Mouse (Mus musculus) MEL (cell line): ENCODE data around the gene Agtrap. TPM values are rescaled to one million over a fixed set of nuclear protein-coding genes. Genes with fewer than 3 reads are reported as not detected.

Experiments
- DNase-seq: peaks from one replicate; pipeline ENCODE4 v3.0.0; 2011; ENCODE audit warnings: low read depth, low spot score
- H3K27ac ChIP-seq: 2 replicates; pipeline ENCODE4 v1.5.1; 2012; ENCODE audit warnings: low read depth, mild to moderate bottlenecking, control low read depth, low read length, moderate library complexity; ENCODE audit not compliant: control insufficient read depth
- H3K27me3 ChIP-seq, 2 experiments: fragments of 150-350 bp in 1 of 2; sonication (generic) in 1 of 2; 2 replicates each; pipeline ENCODE4 v1.6.1; 2012; ENCODE audit warnings: low read length in 2 of 2, mild to moderate bottlenecking in 2 of 2, improper control_type of control experiment in 1 of 2, moderate library complexity in 1 of 2; ENCODE audit not compliant: insufficient read depth in 2 of 2, control insufficient read depth in 1 of 2
- H3K36me3 ChIP-seq, 2 experiments: 2 replicates each; pipeline ENCODE4 v1.6.1; 2012 to 2014; ENCODE audit warnings: low read length in 2 of 2, improper control_type of control experiment in 1 of 2, inconsistent platforms in 1 of 2, mild to moderate bottlenecking in 1 of 2; ENCODE audit not compliant: insufficient read depth in 2 of 2, control insufficient read depth in 1 of 2
- H3K4me1 ChIP-seq, 2 experiments: fragments of 150-350 bp in 1 of 2; sonication (generic) in 1 of 2; 2 replicates each; pipeline ENCODE4 v1.6.1; 2012; ENCODE audit warnings: low read length in 2 of 2, improper control_type of control experiment in 1 of 2, mild to moderate bottlenecking in 1 of 2; ENCODE audit not compliant: insufficient read depth in 2 of 2, control insufficient read depth in 1 of 2
- H3K4me3 ChIP-seq, 2 experiments: fragments of 150-350 bp in 1 of 2; sonication (generic) in 1 of 2; 2 replicates each; pipeline ENCODE4 v1.5.1; 2012; ENCODE audit warnings: low read depth in 2 of 2, low read length in 2 of 2, mild to moderate bottlenecking in 2 of 2, moderate library complexity in 2 of 2, control low read depth in 1 of 2, improper control_type of control experiment in 1 of 2; ENCODE audit not compliant: control insufficient read depth in 1 of 2, insufficient read depth in 1 of 2
- H3K79me2 ChIP-seq: 2 replicates; pipeline ENCODE4 v1.6.1; 2012; ENCODE audit warnings: mild to moderate bottlenecking, low read length, moderate library complexity; ENCODE audit not compliant: control insufficient read depth, poor library complexity, insufficient read depth
- H3K9ac ChIP-seq: 2 replicates; pipeline ENCODE4 v1.6.1; 2012; ENCODE audit warnings: low read depth, mild to moderate bottlenecking, control low read depth, low read length, moderate library complexity; ENCODE audit not compliant: control insufficient read depth, poor library complexity, severe bottlenecking
- H3K9me3 ChIP-seq: fragments of 150-350 bp; sonication (generic); replicated peaks from 2 replicates; pipeline ENCODE4 v1.6.1; 2012; ENCODE audit warnings: mild to moderate bottlenecking, low read length, improper control_type of control experiment, moderate library complexity; ENCODE audit not compliant: insufficient read depth
- BHLHE40 ChIP-seq: IDR thresholded peaks from 2 replicates; pipeline ENCODE4 v1.6.1; 2012; ENCODE audit warnings: low read depth, mild to moderate bottlenecking, inconsistent platforms, low read length, improper control_type of control experiment, borderline replicate concordance
- CHD1 ChIP-seq: IDR thresholded peaks from 2 replicates; pipeline ENCODE4 v1.6.1; 2012; ENCODE audit warnings: low read depth, mild to moderate bottlenecking, inconsistent platforms, low read length, improper control_type of control experiment
- CHD2 ChIP-seq: IDR thresholded peaks from 2 replicates; pipeline ENCODE4 v1.6.1; 2011; ENCODE audit warnings: low read length, improper control_type of control experiment
- CTCF ChIP-seq, 3 experiments: IDR thresholded peaks in 2 of 3; conservative IDR thresholded peaks in 1 of 3; 2 replicates each; pipeline ENCODE4 v1.5.1; 2011 to 2012; ENCODE audit warnings: low read length in 3 of 3, low read depth in 2 of 3, mild to moderate bottlenecking in 2 of 3, improper control_type of control experiment in 1 of 3, inconsistent platforms in 1 of 3, mixed read lengths in 1 of 3, moderate library complexity in 1 of 3; ENCODE audit not compliant: control insufficient read depth in 1 of 3, insufficient read depth in 1 of 3, poor library complexity in 1 of 3, severe bottlenecking in 1 of 3
- E2F4 ChIP-seq: IDR thresholded peaks from 2 replicates; pipeline ENCODE4 v1.6.1; 2011; ENCODE audit warnings: low read depth, low read length, improper control_type of control experiment, borderline replicate concordance
- GABPA ChIP-seq: IDR thresholded peaks from 2 replicates; pipeline ENCODE4 v1.6.1; 2012; ENCODE audit warnings: low read depth, mild to moderate bottlenecking, inconsistent platforms, low read length, improper control_type of control experiment, moderate library complexity
- GATA1 ChIP-seq: IDR thresholded peaks from 2 replicates; pipeline ENCODE4 v1.6.1; 2011; ENCODE audit warnings: low read depth, low read length, improper control_type of control experiment
- HCFC1 ChIP-seq: IDR thresholded peaks from 2 replicates; pipeline ENCODE4 v1.6.1; 2012; ENCODE audit warnings: low read depth, mild to moderate bottlenecking, inconsistent platforms, low read length, improper control_type of control experiment, moderate library complexity
- JUND ChIP-seq: IDR thresholded peaks from 2 replicates; pipeline ENCODE4 v1.6.1; 2011; ENCODE audit warnings: low read depth, mild to moderate bottlenecking, improper control_type of control experiment, low read length
- KAT2A ChIP-seq: conservative IDR thresholded peaks from 2 replicates; pipeline ENCODE4 v1.6.1; 2012; ENCODE audit warnings: low read depth, low read length, improper control_type of control experiment, inconsistent platforms
- MAZ ChIP-seq: IDR thresholded peaks from 2 replicates; pipeline ENCODE4 v1.6.1; 2012; ENCODE audit warnings: low read depth, mild to moderate bottlenecking, inconsistent platforms, low read length, improper control_type of control experiment
- MXI1 ChIP-seq: IDR thresholded peaks from 2 replicates; pipeline ENCODE4 v1.6.1; 2011; ENCODE audit warnings: mild to moderate bottlenecking, low read depth, low read length, improper control_type of control experiment
- MYB ChIP-seq: IDR thresholded peaks from 2 replicates; pipeline ENCODE4 v1.6.1; 2011; ENCODE audit warnings: mild to moderate bottlenecking, low read depth, low read length, improper control_type of control experiment
- NELFE ChIP-seq: IDR thresholded peaks from 2 replicates; pipeline ENCODE4 v1.6.1; 2011; ENCODE audit warnings: low read depth, low read length, improper control_type of control experiment
- NRF1 ChIP-seq: IDR thresholded peaks from 2 replicates; pipeline ENCODE4 v1.6.1; 2014; ENCODE audit warnings: low read depth, mild to moderate bottlenecking, inconsistent platforms, low read length, improper control_type of control experiment, moderate library complexity; ENCODE audit not compliant: poor library complexity, insufficient read depth, severe bottlenecking
- POLR2A ChIP-seq, 2 experiments: IDR thresholded peaks; 2 replicates each; pipeline ENCODE4 v1.6.1; 2011 to 2012; ENCODE audit warnings: low read length in 2 of 2, mild to moderate bottlenecking in 2 of 2, control low read depth in 1 of 2, improper control_type of control experiment in 1 of 2, low read depth in 1 of 2, moderate library complexity in 1 of 2; ENCODE audit not compliant: control insufficient read depth in 1 of 2, insufficient read depth in 1 of 2, poor library complexity in 1 of 2
- POLR2AphosphoS5 ChIP-seq: IDR thresholded peaks from 2 replicates; pipeline ENCODE4 v1.6.1; 2012; ENCODE audit warnings: low read depth, borderline replicate concordance, mild to moderate bottlenecking, inconsistent platforms, low read length, moderate library complexity, mixed read lengths
- RAD21 ChIP-seq: IDR thresholded peaks from 2 replicates; pipeline ENCODE4 v1.6.1; 2011; ENCODE audit warnings: mild to moderate bottlenecking, low read depth, low read length, improper control_type of control experiment
- RCOR1 ChIP-seq: IDR thresholded peaks from 2 replicates; pipeline ENCODE4 v1.6.1; 2012; ENCODE audit warnings: low read depth, mild to moderate bottlenecking, inconsistent platforms, low read length, improper control_type of control experiment
- SIN3A ChIP-seq: IDR thresholded peaks from 2 replicates; pipeline ENCODE4 v1.6.1; 2012; ENCODE audit warnings: low read length, improper control_type of control experiment, inconsistent platforms
- SMC3 ChIP-seq: IDR thresholded peaks from 2 replicates; pipeline ENCODE4 v1.6.1; 2011; ENCODE audit warnings: low read depth, low read length, improper control_type of control experiment
- TAL1 ChIP-seq: IDR thresholded peaks from 2 replicates; pipeline ENCODE4 v1.6.1; 2012; ENCODE audit warnings: mild to moderate bottlenecking, inconsistent platforms, low read length, moderate library complexity, mixed read lengths
- TBP ChIP-seq: IDR thresholded peaks from 2 replicates; pipeline ENCODE4 v1.8.0; 2011; ENCODE audit warnings: low read depth, low read length, improper control_type of control experiment
- TCF12 ChIP-seq: IDR thresholded peaks from 2 replicates; pipeline ENCODE4 v1.6.1; 2014; ENCODE audit warnings: low read depth, mild to moderate bottlenecking, inconsistent platforms, low read length, improper control_type of control experiment, moderate library complexity
- UBTF ChIP-seq: IDR thresholded peaks from 2 replicates; pipeline ENCODE4 v1.6.1; 2012; ENCODE audit warnings: low read depth, mild to moderate bottlenecking, inconsistent platforms, low read length, improper control_type of control experiment, moderate library complexity, borderline replicate concordance; ENCODE audit not compliant: insufficient read depth
- USF2 ChIP-seq, 2 experiments: IDR thresholded peaks; 2 replicates each; pipeline ENCODE4 v1.6.1; 2011 to 2012; ENCODE audit warnings: improper control_type of control experiment in 2 of 2, low read length in 2 of 2, borderline replicate concordance in 1 of 2, inconsistent platforms in 1 of 2, low read depth in 1 of 2, mild to moderate bottlenecking in 1 of 2; ENCODE audit not compliant: insufficient read depth in 1 of 2
- ZC3H11A ChIP-seq: IDR thresholded peaks from 2 replicates; pipeline ENCODE4 v1.6.1; 2012; ENCODE audit warnings: low read depth, mild to moderate bottlenecking, inconsistent platforms, low read length, improper control_type of control experiment
- ZKSCAN1 ChIP-seq: IDR thresholded peaks from 2 replicates; pipeline ENCODE4 v1.6.1; 2012; ENCODE audit warnings: low read depth, mild to moderate bottlenecking, inconsistent platforms, low read length, improper control_type of control experiment, moderate library complexity
- ZMIZ1 ChIP-seq: IDR thresholded peaks from 2 replicates; pipeline ENCODE4 v1.6.1; 2012; ENCODE audit warnings: low read depth, mild to moderate bottlenecking, inconsistent platforms, low read length, improper control_type of control experiment, moderate library complexity
- ZNF384 ChIP-seq: IDR thresholded peaks from 2 replicates; pipeline ENCODE4 v1.6.1; 2012; ENCODE audit warnings: low read depth, mild to moderate bottlenecking, inconsistent platforms, low read length, improper control_type of control experiment
- polyA plus RNA-seq, 2 experiments: library from polyadenylated mRNA; stranded (reverse) in 1 of 2; unstranded in 1 of 2; fragments of >175 nt in 1 of 2; fragments of >200 nt in 1 of 2; gene quantifications; 2 replicates each; pipeline versions ENCODE4 v1.2.1 to v1.2.4; 2012; ENCODE audit warnings: low replicate concordance in 2 of 2, low read depth in 1 of 2; ENCODE audit not compliant: insufficient read length in 2 of 2, insufficient read depth in 1 of 2, missing spikeins in 1 of 2
- total RNA-seq: library from RNA; depleted of rRNA; stranded (reverse); fragments of 300-350 nt; gene quantifications from 2 replicates; pipeline ENCODE4 v1.2.3, GENCODE M21; 2012

Gene Agtrap
- total and polyA plus RNA-seq, 3 experiments: 5.0 to 16.0 TPM; not detected in 1

- H3K27ac ChIP-seq: peak overlapping the region; percentile 30
- no peaks in the 10 kb centered on the region for H3K27me3 ChIP-seq
- peak overlapping the region; percentile 31 to 44 for H3K4me3 ChIP-seq
These were observed 12.6 kb downstream of the Agtrap start for GRCm38 (mm10) chr4:148075259-148075658.

DNA sequence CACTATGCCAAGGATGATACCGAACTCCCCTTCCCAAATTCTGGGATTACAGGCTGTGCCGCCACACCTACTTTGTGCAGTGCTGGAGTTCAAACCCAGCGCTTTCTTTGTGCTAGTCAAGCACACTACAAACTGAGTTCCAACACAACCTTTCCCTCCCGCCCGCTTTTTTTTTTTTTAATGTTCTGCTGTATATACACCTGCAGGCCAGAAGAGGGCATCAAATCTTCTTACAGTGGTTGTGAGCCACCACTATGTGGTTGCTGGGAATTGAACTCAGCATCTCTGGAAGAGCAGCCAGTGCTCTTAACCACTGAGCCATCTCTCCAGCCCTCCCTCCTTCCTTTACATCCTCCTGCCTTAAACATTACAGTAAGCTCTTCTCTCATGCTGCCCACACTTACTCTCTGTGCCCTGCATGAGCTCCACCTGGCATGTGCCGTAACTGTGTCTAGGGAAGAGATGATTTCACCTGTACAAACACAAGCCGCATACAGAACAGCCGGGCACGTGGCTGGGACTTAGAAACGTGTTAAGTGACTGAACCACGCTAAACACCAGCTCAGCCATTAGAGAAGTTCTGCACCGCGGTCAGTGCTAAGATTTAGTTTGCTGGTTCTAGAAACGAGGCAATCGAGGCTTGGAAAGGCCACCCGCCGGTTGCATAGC is 13.2 kb downstream of the Agtrap start:
- Histone ChIP-seq H3K4me3 (peak overlapping the region; percentile 31 to 44; a peak in 3 of 4 replicates), H3K9me3 (no peaks in the 10 kb centered on the region), H3K4me1 (no peaks in the 10 kb centered on the region; a peak in 1 of 4 replicates)

More at GRCm38 (mm10) chr4:148075259-148075658, 12.6 kb downstream of the Agtrap start:
- DNase-seq: peak; percentile 88
- TF ChIP-seq MAZ: no peak
- TF ChIP-seq SIN3A: no peak
- TF ChIP-seq KAT2A: no peak
- TF ChIP-seq ZMIZ1: no peak
- no peak for TF ChIP-seq POLR2AphosphoS5
- TF ChIP-seq USF2 (IDR thresholded peaks at IDR 0.05; ENCODE audit: borderline replicate concordance in 1 of 2, insufficient read depth in 1 of 2, low read depth in 1 of 2, low read length in 2 of 2): no peak
- TF ChIP-seq UBTF: no peak
- no peak for TF ChIP-seq ZNF384
- no peak for TF ChIP-seq GABPA
- no peak for TF ChIP-seq GATA1
- peak; percentile 82 for TF ChIP-seq NRF1
- no peak for TF ChIP-seq TCF12
- TF ChIP-seq POLR2A (IDR thresholded peaks at IDR 0.05; ENCODE audit: control insufficient read depth in 1 of 2, insufficient read depth in 1 of 2, low read depth in 1 of 2, low read length in 2 of 2, poor library complexity in 1 of 2): peak in 1 of 2 experiments; percentile 38; a peak in 1 of 4 replicates
- no peak for TF ChIP-seq HCFC1
- TF ChIP-seq RCOR1: no peak
- no peak for TF ChIP-seq E2F4
- no peak for TF ChIP-seq BHLHE40
- TF ChIP-seq RAD21: no peak
- TF ChIP-seq ZKSCAN1: no peak
- TF ChIP-seq TBP: no peak
- TF ChIP-seq CHD1: no peak
- TF ChIP-seq NELFE: peak; percentile 51
- no peak for TF ChIP-seq CHD2
- no peak for TF ChIP-seq JUND
- TF ChIP-seq TAL1: no peak
- no peak for TF ChIP-seq CTCF (IDR thresholded peaks at IDR 0.05 in 2 of 3, conservative IDR thresholded peaks at IDR 0.05 in 1 of 3; ENCODE audit: control insufficient read depth in 1 of 3, insufficient read depth in 1 of 3, low read depth in 2 of 3, low read length in 3 of 3, poor library complexity in 1 of 3, severe bottlenecking in 1 of 3)
- no peaks in the 10 kb centered on the region; a peak in 1 of 4 replicates for H3K4me1 ChIP-seq
- H3K79me2 ChIP-seq: no peaks in the 10 kb centered on the region
- peak overlapping the region; percentile 54 for H3K9ac ChIP-seq
- H3K9me3 ChIP-seq: no peaks in the 10 kb centered on the region
- H3K36me3 ChIP-seq: no peaks in the 10 kb centered on the region

More for the DNA sequence above, 13.2 kb downstream of the Agtrap start:
- H3K36me3 ChIP-seq: no peaks in the 10 kb centered on the region
- no peaks in the 10 kb centered on the region for H3K79me2 ChIP-seq
- peak overlapping the region; percentile 54 for H3K9ac ChIP-seq
- no peaks in the 10 kb centered on the region for H3K27me3 ChIP-seq
- peak overlapping the region; percentile 30 for H3K27ac ChIP-seq
- 0 out of 2 replicates have a peak, but pooled peaks have one; percentile 38 for TF ChIP-seq HCFC1
- TF ChIP-seq ZNF384: peak; percentile 97
- TF ChIP-seq RAD21: peak; percentile 26
- TF ChIP-seq MAZ: peak; percentile 54; the same call in 1 of the 2 replicates
- TF ChIP-seq SMC3: peak; percentile 40
- peak; percentile 12; the same call in 1 of the 2 replicates for TF ChIP-seq ZC3H11A
- TF ChIP-seq NRF1: no peak
- TF ChIP-seq CTCF (IDR thresholded peaks at IDR 0.05 in 2 of 3, conservative IDR thresholded peaks at IDR 0.05 in 1 of 3; ENCODE audit: control insufficient read depth in 1 of 3, insufficient read depth in 1 of 3, low read depth in 2 of 3, low read length in 3 of 3, poor library complexity in 1 of 3, severe bottlenecking in 1 of 3): peak; percentile 24 to 61 (median 43); a peak in 4 of 6 replicates
- TF ChIP-seq USF2 (IDR thresholded peaks at IDR 0.05; ENCODE audit: borderline replicate concordance in 1 of 2, insufficient read depth in 1 of 2, low read depth in 1 of 2, low read length in 2 of 2): no peak
- 0 out of 2 replicates have a peak, but pooled peaks have one; percentile 20 for TF ChIP-seq NELFE
- TF ChIP-seq TBP: peak; percentile 58; the same call in 1 of the 2 replicates
- no peak for TF ChIP-seq MYB
- TF ChIP-seq MXI1: peak; percentile 39; the same call in 1 of the 2 replicates
- peak; percentile 82 for DNase-seq
